Comparison of ENCODE assay signal across 16 mouse cellular contexts in the genomic region with DNA sequence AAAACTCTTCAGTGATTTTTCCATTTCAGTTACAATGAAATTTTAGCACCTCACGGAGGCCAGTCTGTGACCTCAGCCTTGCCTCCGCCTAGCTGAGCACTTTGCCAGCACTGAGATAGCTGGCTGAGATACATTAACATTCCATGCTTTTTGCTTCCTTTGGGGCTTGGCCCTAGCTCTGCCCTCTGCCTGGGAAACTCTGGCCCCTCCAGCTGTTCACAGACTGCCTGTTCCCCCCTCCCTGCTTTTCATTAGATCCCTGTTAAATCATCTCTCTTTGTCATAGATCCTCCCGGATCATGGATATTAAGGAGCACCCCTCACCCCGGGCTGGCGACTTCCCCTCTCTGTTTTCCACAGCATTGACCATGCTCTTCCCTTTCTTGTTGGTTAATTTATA.
A peak's percentile ranks its signal among the peaks of the same experiment; 100 is the strongest.
DNase-seq lines count a peak whose midpoint lies in the region; ATAC-seq and TF ChIP-seq lines count a peak whose summit lies in the region.
"Had no signal": no experiment of that assay in that cellular context is flagged by ENCODE, and none has a peak within 500 bp of the region (broad histone marks: within the 10 kb centered on the region; RNA-seq: fewer than 3 reads in every experiment).

No protein-coding gene starts in this region.

- no peak overlapping the region for H3K4me3 ChIP-seq in hindbrain, embryonic 11.5 days (ENCODE audit: low read depth, low read length)
- H3K4me3 ChIP-seq in hindbrain, embryonic 16.5 days (ENCODE audit: low read length) = no peak overlapping the region
- no peak overlapping the region for H3K4me3 ChIP-seq in lung, embryonic 14.5 days (ENCODE audit: low read depth, low read length)
- no peak overlapping the region for H3K4me3 ChIP-seq in embryonic facial prominence, embryonic 10.5 days

- WGBS in hindbrain, embryonic 11.5 days = 38% methylated on average over 5 of the region's 5 CpGs
- 34% methylated on average over 5 of the region's 5 CpGs for WGBS in hindbrain, embryonic 16.5 days
- 25% methylated on average over 5 of the region's 5 CpGs for WGBS in lung, embryonic 14.5 days
- 40% methylated on average over 5 of the region's 5 CpGs for WGBS in embryonic facial prominence, embryonic 10.5 days

- no peak for ATAC-seq in hindbrain, embryonic 11.5 days (ENCODE audit: low FRiP score)
- ATAC-seq in hindbrain, embryonic 16.5 days = no peak
- no peak for ATAC-seq in lung, embryonic 14.5 days (ENCODE audit: insufficient read depth)
- ATAC-seq: CD4-positive, CD25-positive, alpha-beta regulatory T cell, adult 4 months; forebrain, embryonic 14.5 days had no signal

- H3K27ac ChIP-seq in hindbrain, embryonic 11.5 days (ENCODE audit: low read depth, low read length) = 0 out of 2 replicates have a peak overlapping the region, but pooled peaks have one; percentile 9
- no peak overlapping the region for H3K27ac ChIP-seq in hindbrain, embryonic 16.5 days (ENCODE audit: low read depth, low read length)
- H3K27ac ChIP-seq in lung, embryonic 14.5 days (ENCODE audit: low read depth) = no peak overlapping the region
- H3K27ac ChIP-seq in embryonic facial prominence, embryonic 10.5 days (replicated peaks) = no peak overlapping the region; the same call in 1 of the 2 replicates
- H3K27ac ChIP-seq: kidney, postnatal 0 days had no signal

- DNase-seq in hindbrain, embryonic 11.5 days (ENCODE audit: low spot score) = no peak
- DNase-seq in lung, embryonic 14.5 days = peak; percentile 16
- no peak for DNase-seq in lung, postnatal 25 days (ENCODE audit: low spot score)
- peak; percentile 22 for DNase-seq in embryonic facial prominence, embryonic 10.5 days (ENCODE audit: low spot score)
- peak; percentile 7 to 12 for DNase-seq in heart, postnatal 14 days
- no peak for DNase-seq in left cerebral cortex, postnatal 10 days (ENCODE audit: extremely low spot score in 1 of 2, low spot score in 2 of 2)
- DNase-seq: adrenal gland, postnatal 36 days; cerebellum, adult 2 months; lung, postnatal 36 days; right cerebral cortex, postnatal 25 days had no signal

- intact Hi-C loops in heart, postnatal 14 days (cut with DNase I) = no loop called here
- intact Hi-C loops in left cerebral cortex, postnatal 10 days (cut with DNase I) = no loop called here

- no peak overlapping the region for H3K9ac ChIP-seq in hindbrain, embryonic 11.5 days (ENCODE audit: low read depth, low read length)
- no peak overlapping the region for H3K9ac ChIP-seq in hindbrain, embryonic 16.5 days (ENCODE audit: low read depth, low read length)
- no peak overlapping the region for H3K9ac ChIP-seq in lung, embryonic 14.5 days

- no peaks in the 10 kb centered on the region for H3K36me3 ChIP-seq in hindbrain, embryonic 11.5 days (ENCODE audit: control insufficient read depth, insufficient read depth, low read length)
- no peaks in the 10 kb centered on the region for H3K36me3 ChIP-seq in hindbrain, embryonic 16.5 days (ENCODE audit: control insufficient read depth, insufficient read depth, low read length)
- H3K36me3 ChIP-seq in lung, embryonic 14.5 days (ENCODE audit: insufficient read depth) = no peaks in the 10 kb centered on the region
- H3K36me3 ChIP-seq in embryonic facial prominence, embryonic 10.5 days (replicated peaks) = no peaks in the 10 kb centered on the region
- H3K36me3 ChIP-seq: G1E had no signal

- no peak overlapping the region for H3K4me2 ChIP-seq in hindbrain, embryonic 11.5 days (replicated peaks; ENCODE audit: low read depth, low read length)
- H3K4me2 ChIP-seq in hindbrain, embryonic 16.5 days (ENCODE audit: low read length) = no peak overlapping the region
- H3K4me2 ChIP-seq in lung, embryonic 14.5 days = no peak overlapping the region
- H3K4me2 ChIP-seq: liver, embryonic 11.5 days had no signal

- 0 out of 2 replicates have a peak, but pooled peaks cover 2% of the 10 kb centered on the region for H3K4me1 ChIP-seq in hindbrain, embryonic 11.5 days (replicated peaks; ENCODE audit: control insufficient read depth, insufficient read depth, low read length)
- H3K4me1 ChIP-seq in hindbrain, embryonic 16.5 days (ENCODE audit: control insufficient read depth, insufficient read depth, low read depth, low read length) = no peaks in the 10 kb centered on the region
- no peaks in the 10 kb centered on the region for H3K4me1 ChIP-seq in lung, embryonic 14.5 days (ENCODE audit: insufficient read depth)
- H3K4me1 ChIP-seq in embryonic facial prominence, embryonic 10.5 days = peaks cover 36% of the 10 kb centered on the region

- no peak for TF ChIP-seq CTCF in lung, embryonic 14.5 days (IDR thresholded peaks at IDR 0.05; ENCODE audit: low read depth)

- H3K27me3 ChIP-seq in hindbrain, embryonic 11.5 days (ENCODE audit: control insufficient read depth, insufficient read depth, low read length) = no peaks in the 10 kb centered on the region
- no peaks in the 10 kb centered on the region for H3K27me3 ChIP-seq in hindbrain, embryonic 16.5 days (replicated peaks; ENCODE audit: control insufficient read depth, insufficient read depth, low read length)
- H3K27me3 ChIP-seq in lung, embryonic 14.5 days (ENCODE audit: insufficient read depth, low read length) = no peaks in the 10 kb centered on the region
- H3K27me3 ChIP-seq in embryonic facial prominence, embryonic 10.5 days (replicated peaks; ENCODE audit: low read depth, poor library complexity, severe bottlenecking) = no peaks in the 10 kb centered on the region

- H3K9me3 ChIP-seq in hindbrain, embryonic 11.5 days (ENCODE audit: control insufficient read depth, low read length) = no peaks in the 10 kb centered on the region
- H3K9me3 ChIP-seq in hindbrain, embryonic 16.5 days (ENCODE audit: control insufficient read depth, low read length) = no peaks in the 10 kb centered on the region
- H3K9me3 ChIP-seq in lung, embryonic 14.5 days (ENCODE audit: low read depth, low read length) = no peaks in the 10 kb centered on the region
- H3K9me3 ChIP-seq in embryonic facial prominence, embryonic 10.5 days = no peaks in the 10 kb centered on the region

Comparison
In these comparisons a context has a peak if more than half of its experiments do, and no peak if none do; other contexts are left out.
1. DNase-seq: peak in lung, embryonic 14.5 days (single experiment), embryonic facial prominence, embryonic 10.5 days (single experiment) and heart, postnatal 14 days (2 of 2); none in hindbrain, embryonic 11.5 days (single experiment), lung, postnatal 25 days (single experiment) and left cerebral cortex, postnatal 10 days (0 of 2).